In genomic region chr1:134559976-134560375, GRCm38 (mm10) we compare ENCODE assay signal across 8 mouse cellular contexts. TPM values are rescaled to one million over a fixed set of nuclear protein-coding genes. Genes with fewer than 3 reads are reported as not detected.
DNase-seq lines count a peak whose midpoint lies in the region; ATAC-seq and TF ChIP-seq lines count a peak whose summit lies in the region.

TSS of gene Kdm5b (plus strand) at chr1:134560171.

- peaks cover 61% of the 10 kb centered on the region for H3K4me1 ChIP-seq in G1E (ENCODE audit: insufficient read depth, low read depth, low read length)
- peaks cover 31% of the 10 kb centered on the region for H3K4me1 ChIP-seq in lung, embryonic 15.5 days

- WGBS in lung, embryonic 15.5 days, result under 1% methylated on average over 34 of the region's 34 CpGs

- TF ChIP-seq CTCF in G1E (IDR thresholded peaks at IDR 0.05; ENCODE audit: low read depth, low read length), result no peak

- H3K4me2 ChIP-seq in lung, embryonic 15.5 days, result peak within 1 kb of the TSS; percentile 55

- no peak for ATAC-seq in G1E (ENCODE audit: extremely low read depth, insufficient number of reproducible peaks, low FRiP score, poor library complexity, severe bottlenecking)
- peak; percentile 15; the same call in 1 of the 2 replicates for ATAC-seq in lung, embryonic 15.5 days (ENCODE audit: borderline replicate concordance, extremely low read depth, low FRiP score, low TSS enrichment)

- H3K9ac ChIP-seq in lung, embryonic 15.5 days, result peak within 1 kb of the TSS; percentile 95

- H3K27ac ChIP-seq in lung, embryonic 15.5 days, result peak within 1 kb of the TSS; percentile 85

- no peaks in the 10 kb centered on the region for H3K9me3 ChIP-seq in G1E (replicated peaks)
- no peaks in the 10 kb centered on the region for H3K9me3 ChIP-seq in lung, embryonic 15.5 days

- H3K27me3 ChIP-seq in G1E (ENCODE audit: insufficient read depth, low read length), result no peaks in the 10 kb centered on the region
- H3K27me3 ChIP-seq in lung, embryonic 15.5 days, result no peaks in the 10 kb centered on the region

- H3K36me3 ChIP-seq in G1E (replicated peaks), result peaks cover 6% of the 10 kb centered on the region
- no peaks in the 10 kb centered on the region for H3K36me3 ChIP-seq in lung, embryonic 15.5 days

- peak within 1 kb of the TSS; percentile 97 for H3K4me3 ChIP-seq in G1E (ENCODE audit: low read depth, low read length)
- peak within 1 kb of the TSS; percentile 73 for H3K4me3 ChIP-seq in lung, embryonic 15.5 days

- DNase-seq in G1E (ENCODE audit: low spot score), result peak; percentile 63
- peak; percentile 89 for DNase-seq in cerebellum, adult 8-10 months
- DNase-seq in forelimb bud, embryonic 11.5 days (ENCODE audit: low read depth, low spot score), result peak; percentile 92
- DNase-seq in heart, postnatal 4 days, result peak; percentile 90
- peak; percentile 68 to 86 for DNase-seq in layer of hippocampus, adult 8-10 months (ENCODE audit: low spot score in 2 of 2)
- peak; percentile 83 for DNase-seq in ovary, adult 18-20 months (ENCODE audit: low spot score)
- peak; percentile 91 for DNase-seq in thymus, postnatal 0 days (ENCODE audit: low spot score)

RNA-seq across cellular contexts. Expression of gene Kdm5b, which starts in this region (rescaled TPM):
- total RNA-seq in G1E (2014; fragmentation: Nextera tagmentation) (148 and 174 TPM in 2 replicates), G1E (2017) (66.1 and 70.7 TPM in 2 replicates)
- polyA plus RNA-seq in G1E (2012), result 21.2 and 22.4 TPM in 2 replicates
- total RNA-seq in heart, postnatal 4 days (2021), result 10 to 100 TPM; 27.8 to 28.6 TPM
- 10 to 100 TPM; 66.4 to 81.0 (median 72.1) TPM for total RNA-seq in layer of hippocampus, adult 8-10 months (2022)
- 50.0 and 50.5 TPM in 2 replicates for polyA plus RNA-seq in lung, embryonic 15.5 days (2015; fragmentation: Nextera tagmentation; extraction: Ambion mirVana)
- polyA plus RNA-seq in thymus, postnatal 0 days (2015; fragmentation: Nextera tagmentation; extraction: Ambion mirVana), result 43.7 and 53.6 TPM in 2 replicates
